Mouse (Mus musculus): Measurements from ENCODE around the gene Arhgap28. TPM values are rescaled to one million over a fixed set of nuclear protein-coding genes. Genes with fewer than 3 reads are reported as not detected.

Gene Arhgap28
- total RNA-seq, 2 experiments from 2014 or later = 0.45 to 0.99 TPM

GRCm38 (mm10) chr17:67809171-67809570, 194.7 kb downstream of the Arhgap28 start:
- DNase-seq (ENCODE audit: low spot score in 2 of 2) = no peak

All from layer of hippocampus, postnatal 14 days (tissue).